Mouse (Mus musculus): ENCODE results near the gene Cpsf7.

GRCm38 (mm10) chr19:10590301-10590700 lies 65.2 kb downstream of the Cpsf7 start:
- TF ChIP-seq EP300 (IDR thresholded peaks at IDR 0.05; ENCODE audit: low read depth) (no peak), CTCF (IDR thresholded peaks at IDR 0.05; ENCODE audit: low read depth) (no peak)
